Mouse (Mus musculus): ENCODE measurements at regions not wholly inside any gene's neighbourhood (a gene's known extent, or its start where the extent isn't known, plus 50 kb on each side); places are given as distances from the start of the nearest gene placed in this dataset.
"Not testable (repeated sequence)": the region's sequence is repeated elsewhere in the genome, so short reads cannot be mapped to it uniquely, and the experiment has no call there.

- DNase-seq: no peak
Measured at GRCm38 (mm10) chr1:41887556-41887955, 808.0 kb upstream of the Pou3f3 start.

DNA sequence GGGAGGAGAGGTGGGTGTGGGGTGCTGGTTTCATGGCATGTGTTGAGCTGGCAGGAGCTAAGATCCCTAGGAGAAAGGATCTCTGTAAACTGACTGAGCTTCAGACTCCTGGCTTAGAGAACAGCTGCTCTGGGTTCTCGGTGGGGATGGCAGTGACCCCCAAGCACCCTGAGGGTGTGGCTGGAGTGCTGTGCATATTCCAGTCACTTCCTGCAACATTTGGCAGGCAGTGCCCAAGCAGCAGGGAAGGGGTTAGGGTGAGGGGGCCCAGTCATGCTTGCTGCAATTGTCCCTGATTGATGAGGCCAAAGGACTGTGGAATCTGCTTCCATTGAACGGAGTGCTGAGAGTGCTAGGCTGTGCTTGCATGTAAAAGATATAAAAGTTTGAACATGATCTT lies 807.4 kb upstream of the Pou3f3 start:
- DNase-seq: no peak

- DNase-seq: no peak
Measured at GRCm38 (mm10) chr1:41888966-41889365, 806.6 kb upstream of the Pou3f3 start.

DNA sequence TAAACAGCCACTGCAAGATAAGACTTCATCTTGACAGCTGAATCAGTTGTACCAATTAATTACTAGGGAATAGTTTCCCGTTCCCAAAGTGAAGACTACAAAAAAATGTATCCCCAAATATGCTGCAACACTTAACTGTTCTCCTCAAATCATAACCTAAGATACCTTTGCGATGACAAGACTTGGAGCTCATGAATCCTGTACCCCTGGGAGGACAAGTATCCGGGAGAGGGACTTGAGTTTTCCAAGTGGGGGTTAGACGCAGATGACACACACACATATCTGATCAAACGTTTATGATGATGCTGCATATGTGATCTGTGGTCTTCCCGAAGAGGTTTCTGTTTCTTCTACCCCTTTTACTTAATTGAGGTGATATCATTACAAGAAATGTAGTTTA lies 805.6 kb upstream of the Pou3f3 start:
- no peak for DNase-seq

GRCm38 (mm10) chr1:41890714-41891689 lies 804.6 kb upstream of the Pou3f3 start:
- DNase-seq: no peak

- no peak for DNase-seq
Measured at GRCm38 (mm10) chr1:41891730-41892129, 803.8 kb upstream of the Pou3f3 start.

- no peak for DNase-seq
Measured at GRCm38 (mm10) chr1:41892376-41892775, 803.2 kb upstream of the Pou3f3 start.

GRCm38 (mm10) chr1:41897768-41898330 lies 797.7 kb upstream of the Pou3f3 start:
- DNase-seq: no peak

DNA sequence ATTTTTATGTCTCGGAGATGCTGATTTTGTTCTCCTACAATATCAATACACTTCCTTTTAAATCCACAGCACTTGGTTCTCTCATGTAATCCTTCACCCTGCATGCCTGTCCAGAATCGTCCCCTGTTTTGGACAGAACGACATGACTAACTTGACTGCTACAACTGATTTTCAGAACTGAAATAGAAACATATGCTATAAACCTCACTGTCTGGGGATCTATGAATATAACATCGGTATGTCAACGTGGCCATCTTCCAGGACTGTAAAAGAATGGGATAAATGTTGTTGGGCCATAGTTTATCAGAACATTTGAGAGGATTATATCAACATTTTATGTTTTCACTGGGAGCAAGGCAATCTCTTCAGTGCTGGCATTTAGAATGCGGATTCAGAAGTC lies 795.2 kb upstream of the Pou3f3 start:
- DNase-seq: no peak

DNA sequence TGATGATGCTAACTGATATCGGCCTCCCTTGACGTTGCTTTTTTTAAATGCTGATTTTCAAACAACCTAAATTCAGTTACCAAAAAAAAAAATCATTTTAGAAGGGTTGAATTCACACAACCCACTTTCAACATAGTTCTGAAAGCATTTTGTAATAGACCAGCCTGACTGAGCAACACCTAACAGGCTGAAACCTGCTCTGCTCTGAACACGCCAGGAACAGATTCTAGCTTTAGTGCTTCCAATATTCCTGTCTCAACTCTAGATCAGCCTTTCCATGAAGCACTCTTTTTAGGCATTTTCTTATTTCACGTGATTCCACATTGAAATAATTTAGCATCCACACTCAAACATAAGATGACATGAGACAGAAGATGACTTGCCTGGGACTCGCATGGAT lies 789.6 kb upstream of the Pou3f3 start:
- DNase-seq: no peak

- DNase-seq: no peak
Measured at GRCm38 (mm10) chr1:41908001-41908807, 787.4 kb upstream of the Pou3f3 start.

- DNase-seq: no peak
Measured at GRCm38 (mm10) chr1:41908808-41909110, 786.8 kb upstream of the Pou3f3 start.

GRCm38 (mm10) chr1:41909799-41910198 lies 785.8 kb upstream of the Pou3f3 start:
- DNase-seq: no peak

- no peak for DNase-seq
Measured at GRCm38 (mm10) chr1:41916730-41917347, 778.7 kb upstream of the Pou3f3 start.

- not testable (repeated sequence) for DNase-seq
Measured at GRCm38 (mm10) chr1:41917807-41918206, 777.8 kb upstream of the Pou3f3 start.

GRCm38 (mm10) chr1:41918394-41919262 lies 776.9 kb upstream of the Pou3f3 start:
- DNase-seq: no peak

- no peak for DNase-seq
Measured at GRCm38 (mm10) chr1:41933777-41934176, 761.8 kb upstream of the Pou3f3 start.

GRCm38 (mm10) chr1:41935912-41936478 lies 759.6 kb upstream of the Pou3f3 start:
- no peak for DNase-seq

DNA sequence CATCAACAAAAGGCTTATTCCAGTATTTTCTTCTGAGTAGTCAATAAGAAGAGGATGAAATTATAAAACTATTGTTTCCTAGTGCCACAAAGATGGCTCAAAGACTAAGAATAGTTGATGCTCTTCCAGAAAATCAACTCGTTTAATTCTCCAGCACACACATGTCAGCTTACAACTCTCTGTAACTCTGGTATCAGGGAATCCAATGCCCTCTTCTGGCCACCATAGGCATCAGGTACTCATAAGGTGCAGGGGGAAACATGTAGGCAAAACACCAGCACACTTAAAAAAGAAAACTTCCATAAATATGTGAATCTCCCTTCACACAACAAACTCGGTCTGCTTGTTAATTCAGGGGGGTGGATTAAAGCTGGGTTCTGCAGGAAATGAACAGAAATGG lies 734.6 kb upstream of the Pou3f3 start:
- no peak for DNase-seq

DNA sequence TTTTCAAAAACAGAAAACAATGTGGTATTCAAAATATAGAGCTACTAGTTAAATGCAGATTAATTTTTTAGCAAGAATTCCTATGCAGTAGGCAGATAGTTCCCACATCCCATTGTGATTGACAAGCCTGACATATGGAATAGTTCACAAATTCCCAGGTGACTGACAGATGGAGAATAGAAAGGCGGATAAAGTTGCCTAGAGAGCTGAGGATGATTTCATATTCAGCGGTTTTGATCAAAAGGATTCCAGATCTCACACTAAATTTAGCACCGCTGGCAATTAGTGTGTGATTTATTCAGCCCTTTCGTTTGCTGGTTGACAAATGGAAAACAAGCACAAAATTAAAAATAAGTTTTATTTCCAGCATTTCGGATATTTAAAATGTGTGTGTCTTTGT lies 714.0 kb upstream of the Pou3f3 start:
- no peak for DNase-seq

- no peak for DNase-seq
Measured at GRCm38 (mm10) chr1:42006235-42006634, 689.3 kb upstream of the Pou3f3 start.

DNA sequence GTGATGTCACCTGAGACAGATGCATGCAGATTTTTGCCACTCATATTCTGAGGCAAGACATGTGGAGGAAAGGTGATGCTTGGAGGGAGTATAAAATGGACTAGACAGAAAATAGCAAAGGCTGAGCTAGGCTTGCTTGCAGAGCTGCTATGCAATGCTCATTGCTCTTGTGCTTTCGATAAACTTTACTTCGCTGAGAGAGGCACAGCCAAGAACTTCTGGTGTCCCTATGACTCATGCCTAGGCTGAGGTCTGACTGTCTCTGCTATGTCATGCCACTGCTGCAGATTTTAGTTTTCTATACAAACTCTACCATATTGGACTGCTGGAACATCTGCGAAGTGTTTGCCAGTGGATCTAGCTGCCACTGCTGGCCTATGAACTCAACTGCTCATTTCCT lies 687.5 kb upstream of the Pou3f3 start:
- no peak for DNase-seq

All from cerebellum, adult 11 months (tissue).